Mouse (Mus musculus) heart, postnatal 0 days (tissue): ENCODE data around the gene Foxe1.

ENCODE experiments used
- CTCF ChIP-seq: IDR thresholded peaks from 2 replicates; pipeline ENCODE4 v1.5.1; 2016; ENCODE audit warnings: antibody characterized with exemption, control low read depth, low read depth
- EP300 ChIP-seq: IDR thresholded peaks from 2 replicates; pipeline ENCODE4 v1.6.1; 2016; ENCODE audit warnings: antibody characterized with exemption, low read depth

DNA sequence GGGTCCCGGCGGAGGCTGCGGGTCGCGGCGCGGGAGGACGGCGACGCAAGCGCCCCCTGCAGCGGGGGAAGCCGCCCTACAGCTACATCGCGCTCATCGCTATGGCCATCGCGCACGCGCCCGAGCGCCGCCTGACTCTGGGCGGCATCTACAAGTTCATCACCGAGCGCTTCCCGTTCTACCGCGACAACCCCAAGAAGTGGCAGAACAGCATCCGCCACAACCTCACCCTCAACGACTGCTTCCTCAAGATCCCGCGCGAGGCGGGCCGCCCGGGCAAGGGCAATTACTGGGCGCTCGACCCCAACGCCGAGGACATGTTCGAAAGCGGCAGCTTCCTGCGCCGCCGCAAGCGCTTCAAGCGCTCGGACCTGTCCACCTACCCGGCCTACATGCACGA is 879 bp downstream of the Foxe1 start:
- TF ChIP-seq EP300 (no peak), CTCF (no peak)
